Mouse (Mus musculus) G1E (cell line): ENCODE results near the gene Pls3. TPM values are rescaled to one million over a fixed set of nuclear protein-coding genes. Genes with fewer than 3 reads are reported as not detected.
"Not testable (repeated sequence)": the region's sequence is repeated elsewhere in the genome, so short reads cannot be mapped to it uniquely, and the experiment has no call there.

Experiments
- ATAC-seq: 2 replicates; pipeline ENCODE4 v1.8.0; 2016; ENCODE audit warnings: mild to moderate bottlenecking; ENCODE audit not compliant: insufficient number of reproducible peaks, poor library complexity, low FRiP score, severe bottlenecking; ENCODE audit errors: extremely low read depth
- DNase-seq: peaks from one replicate; pipeline ENCODE4 v3.0.0; 2012; ENCODE audit warnings: low spot score
- H3K27me3 ChIP-seq: 2 replicates; pipeline ENCODE4 v1.6.1; 2012; ENCODE audit warnings: mild to moderate bottlenecking, low read length, inconsistent platforms; ENCODE audit not compliant: insufficient read depth
- H3K36me3 ChIP-seq: replicated peaks from 2 replicates; pipeline ENCODE3; 2012; ENCODE audit warnings: mild to moderate bottlenecking, inconsistent platforms
- H3K4me1 ChIP-seq: 2 replicates; pipeline ENCODE4 v1.6.1; 2012; ENCODE audit warnings: low read depth, low read length, inconsistent platforms, mixed read lengths; ENCODE audit not compliant: insufficient read depth
- H3K4me3 ChIP-seq: 2 replicates; pipeline ENCODE4 v1.5.1; 2012; ENCODE audit warnings: low read depth, mild to moderate bottlenecking, inconsistent platforms, low read length, moderate library complexity, mixed read lengths
- H3K9me3 ChIP-seq: replicated peaks from 2 replicates; pipeline ENCODE4 v1.6.1; 2012; ENCODE audit warnings: inconsistent platforms
- CTCF ChIP-seq: IDR thresholded peaks from 2 replicates; pipeline ENCODE4 v1.5.1; 2012; ENCODE audit warnings: low read depth, low read length, inconsistent platforms, mixed read lengths
- GATA1 ChIP-seq: IDR thresholded peaks from 2 replicates; pipeline ENCODE4 v1.6.1; 2012; ENCODE audit warnings: borderline replicate concordance, low read length, inconsistent platforms, mixed read lengths
- GATA2 ChIP-seq: IDR thresholded peaks from 2 replicates; pipeline ENCODE4 v1.6.1; 2012; ENCODE audit warnings: low read depth, low read length, inconsistent platforms, borderline replicate concordance
- POLR2AphosphoS5 ChIP-seq: IDR thresholded peaks from 2 replicates; pipeline ENCODE4 v1.6.1; 2012; ENCODE audit warnings: low read depth, low read length, inconsistent platforms; ENCODE audit not compliant: insufficient replicate concordance
- TAL1 ChIP-seq: conservative IDR thresholded peaks from 2 replicates; pipeline ENCODE4 v1.6.1; 2012; ENCODE audit warnings: low read depth, low read length, inconsistent platforms, mixed read lengths
- polyA plus RNA-seq: library from polyadenylated mRNA; stranded (reverse); fragments of >175 nt; gene quantifications from 2 replicates; pipeline ENCODE4 v1.2.3, GENCODE M21; 2012
- total RNA-seq, 2 experiments: library from RNA; stranded (forward) in 1 of 2; stranded (reverse) in 1 of 2; fragments of 200-1000 nt in 1 of 2; fragments of >200 nt in 1 of 2; fragmentation: Nextera tagmentation in 1 of 2; gene quantifications; 2 replicates each; pipeline ENCODE4 v1.2.3; 2014 to 2017

Pls3 gene
- total and polyA plus RNA-seq, 3 experiments = not detected

- TF ChIP-seq GATA2 = no peak
- TF ChIP-seq CTCF = no peak
- TF ChIP-seq TAL1 = no peak
- TF ChIP-seq POLR2AphosphoS5 = no peak
- TF ChIP-seq GATA1 = no peak
- H3K9me3 ChIP-seq = no peaks in the 10 kb centered on the region
- no peaks in the 10 kb centered on the region for H3K27me3 ChIP-seq
- H3K4me3 ChIP-seq = no peak overlapping the region
- no peaks in the 10 kb centered on the region for H3K4me1 ChIP-seq
- no peak for ATAC-seq
- no peaks in the 10 kb centered on the region for H3K36me3 ChIP-seq
- DNase-seq = no peak
Observed at GRCm38 (mm10) chrX:75814123-75814522, 60.9 kb downstream of the Pls3 start.

- Histone ChIP-seq H3K4me3 (no peak overlapping the region), H3K36me3 (no peaks in the 10 kb centered on the region), H3K9me3 (0 out of 2 replicates have a peak, but pooled peaks cover 3% of the 10 kb centered on the region), H3K27me3 (no peaks in the 10 kb centered on the region), H3K4me1 (no peaks in the 10 kb centered on the region)
- no peak for DNase-seq
- ATAC-seq = no peak
- no peak for TF ChIP-seq GATA2
- no peak for TF ChIP-seq POLR2AphosphoS5
- TF ChIP-seq TAL1 = no peak
- no peak for TF ChIP-seq GATA1
- no peak for TF ChIP-seq CTCF
Observed at GRCm38 (mm10) chrX:75796583-75796982, 78.4 kb downstream of the Pls3 start.

- Histone ChIP-seq H3K27me3 (no peaks in the 10 kb centered on the region), H3K4me1 (no peaks in the 10 kb centered on the region), H3K9me3 (no peaks in the 10 kb centered on the region), H3K36me3 (no peaks in the 10 kb centered on the region), H3K4me3 (no peak overlapping the region)
- ATAC-seq = no peak
- TF ChIP-seq GATA2 = no peak
- no peak for TF ChIP-seq TAL1
- no peak for TF ChIP-seq POLR2AphosphoS5
- TF ChIP-seq GATA1 = no peak
- TF ChIP-seq CTCF = no peak
- no peak for DNase-seq
Observed at GRCm38 (mm10) chrX:75779796-75780195, 95.2 kb downstream of the Pls3 start.

GRCm38 (mm10) chrX:75777461-75777860 lies 97.5 kb downstream of the Pls3 start:
- H3K36me3 ChIP-seq = no peaks in the 10 kb centered on the region
- ATAC-seq (no peak), DNase-seq (no peak)
- no peaks in the 10 kb centered on the region for H3K4me1 ChIP-seq
- no peaks in the 10 kb centered on the region for H3K9me3 ChIP-seq
- TF ChIP-seq GATA2 (no peak), CTCF (no peak), POLR2AphosphoS5 (no peak), GATA1 (no peak), TAL1 (no peak)
- no peak overlapping the region for H3K4me3 ChIP-seq
- no peaks in the 10 kb centered on the region for H3K27me3 ChIP-seq

GRCm38 (mm10) chrX:75764794-75765328 lies 110.1 kb downstream of the Pls3 start:
- H3K36me3 ChIP-seq = peaks cover 5% of the 10 kb centered on the region
- H3K4me3 ChIP-seq = peak overlapping the region; percentile 70
- no peak for TF ChIP-seq POLR2AphosphoS5
- no peak for TF ChIP-seq GATA2
- TF ChIP-seq TAL1 = no peak
- TF ChIP-seq CTCF = no peak
- no peak for TF ChIP-seq GATA1
- DNase-seq (no peak), ATAC-seq (no peak)
- peaks cover 5% of the 10 kb centered on the region for H3K4me1 ChIP-seq
- no peaks in the 10 kb centered on the region for H3K9me3 ChIP-seq
- no peaks in the 10 kb centered on the region for H3K27me3 ChIP-seq

- ATAC-seq (peak; percentile 90), DNase-seq (peak; percentile 31)
Observed at GRCm38 (mm10) chrX:75764135-75764793, 110.7 kb downstream of the Pls3 start.

GRCm38 (mm10) chrX:75759461-75759860 lies 115.5 kb downstream of the Pls3 start:
- H3K9me3 ChIP-seq, H3K4me3 ChIP-seq, H3K27me3 ChIP-seq, ATAC-seq, DNase-seq, H3K4me1 ChIP-seq: not testable (repeated sequence)
- peaks cover 15% of the 10 kb centered on the region for H3K36me3 ChIP-seq

More at GRCm38 (mm10) chrX:75764135-75764793, 110.7 kb downstream of the Pls3 start:
- Histone ChIP-seq H3K27me3 (no peaks in the 10 kb centered on the region), H3K36me3 (peaks cover 9% of the 10 kb centered on the region), H3K4me1 (peaks cover 5% of the 10 kb centered on the region), H3K4me3 (peak overlapping the region; percentile 70), H3K9me3 (no peaks in the 10 kb centered on the region)
- no peak for TF ChIP-seq GATA2
- no peak for TF ChIP-seq GATA1
- no peak for TF ChIP-seq POLR2AphosphoS5
- TF ChIP-seq TAL1 = no peak
- no peak for TF ChIP-seq CTCF

- not testable (repeated sequence) for H3K4me3 ChIP-seq, ATAC-seq, DNase-seq
Observed at GRCm38 (mm10) chrX:75759036-75759435, 115.9 kb downstream of the Pls3 start.

GRCm38 (mm10) chrX:75757966-75758365 lies 117.0 kb downstream of the Pls3 start:
- not testable (repeated sequence) for H3K27me3 ChIP-seq, H3K4me3 ChIP-seq, ATAC-seq, H3K4me1 ChIP-seq, DNase-seq, H3K9me3 ChIP-seq
- peaks cover 19% of the 10 kb centered on the region for H3K36me3 ChIP-seq

More at GRCm38 (mm10) chrX:75759036-75759435, 115.9 kb downstream of the Pls3 start:
- H3K36me3 ChIP-seq = peaks cover 15% of the 10 kb centered on the region
- not testable (repeated sequence) for H3K4me1 ChIP-seq, H3K9me3 ChIP-seq, H3K27me3 ChIP-seq

GRCm38 (mm10) chrX:75754531-75754930 lies 120.5 kb downstream of the Pls3 start:
- not testable (repeated sequence) for H3K27me3 ChIP-seq, DNase-seq, H3K4me1 ChIP-seq, ATAC-seq, H3K4me3 ChIP-seq, H3K9me3 ChIP-seq
- peaks cover 14% of the 10 kb centered on the region for H3K36me3 ChIP-seq
